Mouse (Mus musculus): Measurements from ENCODE around the gene Stx19.

The Stx19 gene

DNA sequence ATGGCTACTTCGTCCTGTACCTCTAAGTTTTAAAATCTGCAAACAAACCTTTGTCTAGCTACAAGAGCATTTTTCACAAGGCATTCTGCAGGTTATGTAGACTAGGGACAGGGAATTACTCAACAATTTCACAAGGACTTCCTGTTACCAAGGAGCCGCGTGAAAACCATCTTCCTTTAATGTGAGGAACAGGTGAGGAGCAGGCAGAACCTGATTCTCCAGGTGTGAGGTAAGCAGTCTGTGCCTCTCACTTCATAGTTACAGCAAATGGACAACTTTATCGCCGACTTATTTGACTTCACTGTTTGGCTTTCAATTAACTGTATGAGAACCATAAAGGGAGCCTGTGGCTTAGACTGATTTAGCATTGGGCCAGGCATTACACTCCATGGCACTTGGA is at the start of gene Stx19:
Stx19 (plus strand) TSS at position 186 of the 400 bp plus-strand sequence.
- in situ Hi-C loops (cut with MboI; ENCODE audit: unreplicated experiment in 2 of 2): no loop called here

DNA sequence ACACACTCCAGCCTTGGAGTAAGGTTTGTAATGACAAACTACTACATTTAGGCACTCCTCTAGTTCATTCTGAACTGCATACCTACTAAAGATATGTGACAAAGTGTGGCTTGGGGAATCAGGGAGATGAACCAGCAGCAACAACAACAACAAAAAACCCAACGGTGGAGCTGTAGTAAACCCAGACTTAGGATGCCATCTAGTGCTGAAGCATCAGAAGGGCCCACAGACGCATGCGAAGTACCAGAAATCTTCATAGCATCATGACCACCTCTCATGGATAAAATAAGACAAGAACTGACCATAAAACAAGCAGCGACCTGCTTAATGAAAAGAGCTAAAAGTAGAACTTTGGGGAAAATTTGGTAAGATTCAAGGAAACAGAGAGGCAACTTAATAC is 41.0 kb upstream of the Stx19 start:
- in situ Hi-C loops (cut with MboI; ENCODE audit: unreplicated experiment in 2 of 2): no loop called here

DNA sequence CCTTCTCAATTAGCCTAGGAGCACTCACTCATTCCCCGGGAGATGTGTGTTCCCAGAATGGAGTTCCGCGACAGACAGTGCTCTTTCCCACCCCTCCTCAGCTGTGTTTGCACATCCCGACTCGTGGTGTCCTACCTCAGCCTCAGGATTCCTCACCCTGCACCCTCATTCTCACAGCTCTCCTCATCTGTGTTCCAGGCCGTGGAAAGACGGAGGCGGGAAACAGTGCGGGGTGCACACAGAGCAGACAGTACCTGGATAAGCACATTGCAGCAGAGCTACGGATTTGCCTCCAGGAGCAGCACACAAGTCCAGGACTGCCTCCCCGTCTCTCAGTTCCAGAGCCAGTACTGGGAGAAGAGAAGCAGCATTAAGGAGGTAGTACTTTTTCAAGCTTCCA is 38.4 kb upstream of the Stx19 start:
- in situ Hi-C loops (cut with MboI; ENCODE audit: unreplicated experiment in 2 of 2): loop anchor here in 1 of 2 experiments (25.0 kb wide), 2 partner anchors 1114 to 1986 kb away; partner anchors contain the start of gene 4930453N24Rik

DNA sequence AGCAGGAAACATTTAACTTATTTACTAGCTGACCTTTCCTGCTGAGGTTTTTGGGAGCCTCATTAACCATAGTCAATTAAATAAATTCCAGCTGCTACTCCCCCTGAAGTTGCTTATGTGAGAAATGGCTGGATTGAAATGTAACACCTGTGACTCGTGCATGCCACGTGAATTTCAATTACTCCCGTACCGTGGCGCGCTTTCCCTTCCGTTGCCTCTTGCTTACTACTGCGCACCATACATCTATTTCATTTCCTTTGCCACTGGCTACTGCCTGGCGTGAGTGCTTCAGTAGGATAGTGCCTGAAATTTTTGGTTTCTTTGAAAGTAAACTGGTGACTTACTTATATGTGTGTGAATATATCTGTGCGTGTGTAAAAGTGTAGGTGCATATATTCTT is 36.2 kb upstream of the Stx19 start:
- in situ Hi-C loops (cut with MboI; ENCODE audit: unreplicated experiment in 2 of 2): loop anchor here in 1 of 2 experiments (25.0 kb wide), 2 partner anchors 1116 to 1984 kb away; partner anchors contain the start of gene 4930453N24Rik

DNA sequence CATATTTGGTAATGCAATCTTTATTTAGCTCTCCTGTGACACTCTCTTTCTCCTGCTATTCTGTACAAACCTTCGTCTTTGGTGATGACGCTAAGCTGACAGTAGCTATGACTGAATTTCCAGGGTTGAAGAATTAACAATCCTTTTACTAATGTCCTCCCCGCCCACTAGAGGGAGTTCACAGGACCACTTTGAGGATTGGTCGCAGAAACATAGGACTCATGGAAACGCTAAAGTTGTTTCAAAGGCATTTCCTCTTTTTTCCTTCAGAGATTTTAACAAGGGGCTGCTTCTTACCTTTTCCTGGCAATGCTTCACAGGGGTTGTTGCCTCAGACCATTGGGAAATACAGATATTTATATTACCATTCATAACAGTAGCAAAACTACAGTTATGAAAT is 32.2 kb upstream of the Stx19 start:
- in situ Hi-C loops (cut with MboI; ENCODE audit: unreplicated experiment in 2 of 2): loop anchor here in 1 of 2 experiments (10.0 to 25.0 kb wide), 3 partner anchors 63 to 1980 kb away; partner anchors contain the start of genes 4930453N24Rik and Arl13b

- in situ Hi-C loops (cut with MboI; ENCODE audit: unreplicated experiment in 2 of 2): loop anchor here in 1 of 2 experiments (10.0 to 25.0 kb wide), 3 partner anchors 58 to 1976 kb away; partner anchors contain the start of genes 4930453N24Rik and Arl13b
These were observed 27.7 kb upstream of the Stx19 start, which contains the start of gene Nsun3 for GRCm38 (mm10) chr16:62786621-62787331. Gene Nsun3, minus strand, starts transcription at chr16:62786818.

DNA sequence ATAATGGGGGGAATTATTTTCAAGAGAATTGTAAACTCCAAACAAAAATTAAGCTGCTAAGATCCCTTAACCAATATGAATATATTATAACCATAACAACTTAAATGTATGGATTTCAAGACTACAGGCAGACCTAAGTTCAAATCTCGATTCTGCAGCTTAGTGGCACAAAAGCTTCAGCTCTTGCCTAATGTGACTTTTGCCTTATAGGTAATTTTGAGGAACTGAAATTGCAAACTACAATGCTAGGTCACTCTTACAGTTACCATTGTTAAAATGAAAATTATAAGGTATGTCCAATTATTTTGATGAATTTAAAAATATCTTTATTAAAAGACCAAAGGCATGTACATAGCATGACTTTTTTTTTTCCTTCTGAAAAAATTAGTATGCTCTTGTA is 17.9 kb upstream of the Stx19 start:
- in situ Hi-C loops (cut with MboI; ENCODE audit: unreplicated experiment in 2 of 2): loop anchor here in 1 of 2 experiments (25.0 kb wide), 2 partner anchors 1134 to 1966 kb away; partner anchors contain the start of gene 4930453N24Rik

- in situ Hi-C loops (cut with MboI; ENCODE audit: unreplicated experiment in 2 of 2): loop anchor here in 1 of 2 experiments (25.0 kb wide), 2 partner anchors 1137 to 1963 kb away; partner anchors contain the start of gene 4930453N24Rik
These were observed 15.7 kb upstream of the Stx19 start for GRCm38 (mm10) chr16:62798808-62799207.

DNA sequence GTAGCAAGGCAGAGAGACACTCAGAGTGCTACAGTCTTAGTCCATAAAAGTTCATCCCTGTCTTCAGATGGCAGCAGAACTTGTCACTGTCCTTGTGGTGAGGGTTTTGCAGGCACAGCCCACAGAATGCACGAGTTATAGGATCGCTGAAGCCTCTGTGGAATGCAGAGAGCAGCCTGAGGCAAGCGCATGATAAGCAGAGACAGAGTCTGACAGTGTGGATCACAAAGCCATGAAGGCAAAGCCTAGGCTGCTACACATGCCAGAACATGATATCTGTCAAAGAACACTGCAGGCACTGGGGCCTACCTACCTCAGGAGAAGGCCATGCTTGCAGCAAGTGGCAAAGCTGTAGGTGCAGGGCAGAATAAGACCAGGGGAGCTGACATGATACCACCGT is 15.1 kb upstream of the Stx19 start:
- in situ Hi-C loops (cut with MboI; ENCODE audit: unreplicated experiment in 2 of 2): loop anchor here in 1 of 2 experiments (25.0 kb wide), 2 partner anchors 1137 to 1963 kb away; partner anchors contain the start of gene 4930453N24Rik

- in situ Hi-C loops (cut with MboI; ENCODE audit: unreplicated experiment in 2 of 2): loop anchor here in 1 of 2 experiments (25.0 kb wide), 2 partner anchors 1138 to 1962 kb away; partner anchors contain the start of gene 4930453N24Rik
These were observed 14.6 kb upstream of the Stx19 start for GRCm38 (mm10) chr16:62799839-62800238.

DNA sequence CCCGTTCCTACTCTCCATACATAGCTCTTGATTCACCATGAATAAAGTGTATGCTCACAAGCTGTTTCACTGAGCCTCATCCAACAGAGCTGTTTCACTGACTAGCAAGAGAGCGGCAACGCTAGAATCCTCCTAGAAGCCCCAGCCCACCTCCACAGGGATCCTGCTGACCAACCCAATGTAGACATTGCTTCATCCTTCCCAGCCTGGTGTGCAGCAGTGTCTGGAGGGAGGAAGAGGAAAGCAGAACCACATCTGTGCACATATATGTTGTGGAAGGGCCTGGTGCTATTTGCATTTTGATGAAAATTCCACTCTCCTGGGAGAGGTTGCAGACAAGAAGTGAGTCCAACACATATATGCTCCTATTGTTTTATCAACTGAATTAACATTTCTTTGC is 9.9 kb upstream of the Stx19 start:
- in situ Hi-C loops (cut with MboI; ENCODE audit: unreplicated experiment in 2 of 2): no loop called here

GRCm38 (mm10) chr16:62807249-62807979 is 7.1 kb upstream of the Stx19 start:
- in situ Hi-C loops (cut with MboI; ENCODE audit: unreplicated experiment in 2 of 2): no loop called here

DNA sequence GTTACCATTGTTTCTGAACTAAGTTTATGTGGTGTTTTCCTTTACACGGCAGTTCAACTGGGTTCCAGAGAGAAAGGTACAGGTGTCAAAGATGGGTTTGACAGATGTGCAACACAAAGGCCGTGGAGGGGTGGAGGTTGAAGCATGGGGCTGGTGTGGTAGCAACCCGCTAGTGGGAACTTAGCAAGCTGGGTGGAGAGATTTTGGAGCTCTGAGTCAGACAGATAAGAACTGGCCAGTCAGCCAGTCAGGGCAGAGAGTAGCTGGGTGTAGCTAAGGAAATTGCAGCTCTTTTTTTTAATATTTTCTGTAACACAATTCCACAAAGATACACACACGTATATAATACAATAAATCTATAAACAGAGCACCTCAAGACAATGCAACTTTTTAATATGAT is 3.6 kb upstream of the Stx19 start:
- in situ Hi-C loops (cut with MboI; ENCODE audit: unreplicated experiment in 2 of 2): no loop called here

- in situ Hi-C loops (cut with MboI; ENCODE audit: unreplicated experiment in 2 of 2): no loop called here
These were observed 686 bp upstream of the Stx19 start for GRCm38 (mm10) chr16:62813790-62814189.

- in situ Hi-C loops (cut with MboI; ENCODE audit: unreplicated experiment in 2 of 2): no loop called here
These were observed 8.0 kb downstream of the Stx19 start for GRCm38 (mm10) chr16:62822472-62822871.

GRCm38 (mm10) chr16:62826156-62827001 is 11.9 kb downstream of the Stx19 start:
- in situ Hi-C loops (cut with MboI; ENCODE audit: unreplicated experiment in 2 of 2): no loop called here

- in situ Hi-C loops (cut with MboI; ENCODE audit: unreplicated experiment in 2 of 2): loop anchor here in 1 of 2 experiments (5.0 kb wide), 1 partner anchor 325 kb away; no protein-coding TSS in a partner anchor
These were observed 17.6 kb downstream of the Stx19 start for GRCm38 (mm10) chr16:62832027-62832426.

GRCm38 (mm10) chr16:62832481-62832880 is 18.0 kb downstream of the Stx19 start:
- in situ Hi-C loops (cut with MboI; ENCODE audit: unreplicated experiment in 2 of 2): loop anchor here in 1 of 2 experiments (5.0 kb wide), 1 partner anchor 325 kb away; no protein-coding TSS in a partner anchor

- in situ Hi-C loops (cut with MboI; ENCODE audit: unreplicated experiment in 2 of 2): loop anchor here in 1 of 2 experiments (5.0 kb wide), 1 partner anchor 327 kb away; no protein-coding TSS in a partner anchor
These were observed 19.7 kb downstream of the Stx19 start for GRCm38 (mm10) chr16:62834016-62834735.
